Mouse (Mus musculus): Measurements from ENCODE around the gene S100a7a.

DNA sequence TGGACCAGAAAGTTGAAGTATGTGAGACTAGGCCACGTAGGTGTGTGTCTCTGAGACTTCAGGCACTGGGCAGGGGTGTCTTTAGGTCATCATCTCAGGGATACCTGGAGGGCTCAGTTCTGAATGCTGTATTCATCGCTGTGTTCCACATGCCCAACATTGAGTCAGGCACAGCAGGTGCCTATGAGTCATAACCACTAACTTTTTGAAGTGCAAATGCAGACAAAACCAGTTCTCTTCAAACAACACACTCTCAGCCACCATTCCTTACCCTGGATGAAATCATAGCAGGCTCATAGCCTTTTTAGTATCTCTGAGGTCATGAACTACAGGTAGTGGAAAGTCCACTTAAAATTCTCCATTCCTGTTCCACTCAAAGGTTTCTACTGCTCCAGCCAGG, 24.5 kb upstream of the S100a7a start:
- TF ChIP-seq POLR2A (IDR thresholded peaks at IDR 0.05; ENCODE audit: extremely low read depth, insufficient read depth, low read length) (no peak), CTCF (IDR thresholded peaks at IDR 0.05; ENCODE audit: extremely low read depth, insufficient read depth, low read length) (no peak)

Data from cortical plate, adult 2 months (tissue).